Mouse (Mus musculus): ENCODE data around the gene Atp2a1. TPM values are rescaled to one million over a fixed set of nuclear protein-coding genes. Genes with fewer than 3 reads are reported as not detected.
A peak's percentile ranks its signal among the peaks of the same experiment; 100 is the strongest.

Gene Atp2a1
- total RNA-seq, 2 experiments from 2014 or later = 0.88 to 1.2 TPM

GRCm38 (mm10) chr7:126456382-126457266 is 6.3 kb downstream of the Atp2a1 start:
- intact Hi-C loops (cut with DNase I) = no loop called here
- no peak for DNase-seq (ENCODE audit: low spot score)

GRCm38 (mm10) chr7:126455242-126455641 is 7.7 kb downstream of the Atp2a1 start:
- DNase-seq (ENCODE audit: low spot score) = no peak
- intact Hi-C loops (cut with DNase I) = no loop called here

GRCm38 (mm10) chr7:126453861-126454260 is 9.0 kb downstream of the Atp2a1 start:
- intact Hi-C loops (cut with DNase I) = no loop called here
- no peak for DNase-seq (ENCODE audit: low spot score)

DNA sequence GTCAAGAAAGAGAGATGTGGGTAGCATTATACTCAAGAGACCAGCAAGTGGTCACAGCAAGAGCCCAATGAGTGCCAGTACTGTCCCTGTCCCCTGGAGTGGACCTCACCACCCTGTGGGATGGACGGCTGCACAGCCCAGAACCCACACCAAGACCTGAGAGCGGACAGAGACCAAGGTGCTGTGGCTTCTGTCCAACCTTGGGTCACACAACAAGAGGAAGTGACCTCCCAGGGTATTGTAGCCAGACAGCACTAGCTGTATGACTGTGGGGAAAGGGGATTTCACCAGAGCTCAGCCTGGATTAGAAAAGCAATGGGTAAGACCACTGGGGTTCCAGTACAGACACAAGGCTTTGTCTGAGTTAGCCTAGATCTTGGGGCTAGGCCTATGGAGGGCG is 10.7 kb downstream of the Atp2a1 start:
- intact Hi-C loops (cut with DNase I) = no loop called here

DNA sequence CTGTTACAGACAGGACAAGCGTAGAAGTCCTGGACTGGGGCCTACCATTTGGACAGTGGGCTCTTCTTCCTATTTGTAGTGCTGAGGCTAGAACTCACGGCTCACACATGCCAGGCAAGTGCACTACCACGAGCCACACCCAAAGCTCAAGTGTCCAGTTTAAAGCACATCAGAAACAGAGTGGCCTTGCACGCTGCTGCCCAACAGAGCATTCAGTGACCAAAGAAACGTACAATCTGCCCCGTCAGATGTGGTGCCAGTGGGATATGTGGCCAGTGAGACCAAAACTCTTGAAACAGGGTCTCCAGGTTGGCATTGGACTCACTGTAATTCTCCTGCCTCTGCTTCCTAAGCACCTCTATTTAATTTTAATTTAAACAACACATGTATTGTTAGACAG is 12.3 kb downstream of the Atp2a1 start:
- no peak for DNase-seq (ENCODE audit: low spot score)
- intact Hi-C loops (cut with DNase I) = no loop called here

More for the DNA sequence above, 10.7 kb downstream of the Atp2a1 start:
- DNase-seq (ENCODE audit: low spot score) = no peak

DNA sequence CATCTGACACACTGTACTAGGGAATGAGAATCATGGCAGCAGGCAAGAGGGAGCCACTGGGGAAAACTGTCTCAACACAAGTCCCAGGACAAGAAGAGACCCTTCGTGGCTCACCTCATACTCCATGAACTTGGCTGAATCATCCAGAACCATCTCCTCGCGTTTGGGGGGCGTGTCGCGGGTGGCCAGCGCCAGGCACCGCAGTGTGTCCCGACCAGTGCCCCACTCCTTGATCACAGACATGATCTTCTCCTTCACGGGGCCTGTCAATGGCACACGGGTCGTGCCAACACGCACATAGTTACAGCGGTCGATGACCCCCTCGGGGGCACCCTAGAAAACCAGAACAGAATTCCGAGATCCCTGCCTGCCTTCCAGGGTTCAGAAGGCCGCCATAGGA is 12.9 kb downstream of the Atp2a1 start:
- intact Hi-C loops (cut with DNase I) = no loop called here
- no peak for DNase-seq (ENCODE audit: low spot score)

GRCm38 (mm10) chr7:126448481-126448880 is 14.4 kb downstream of the Atp2a1 start:
- no peak for DNase-seq (ENCODE audit: low spot score)
- intact Hi-C loops (cut with DNase I) = no loop called here

- DNase-seq (ENCODE audit: low spot score) = no peak
- intact Hi-C loops (cut with DNase I) = no loop called here
These were observed 16.7 kb downstream of the Atp2a1 start for GRCm38 (mm10) chr7:126446217-126446616.

DNA sequence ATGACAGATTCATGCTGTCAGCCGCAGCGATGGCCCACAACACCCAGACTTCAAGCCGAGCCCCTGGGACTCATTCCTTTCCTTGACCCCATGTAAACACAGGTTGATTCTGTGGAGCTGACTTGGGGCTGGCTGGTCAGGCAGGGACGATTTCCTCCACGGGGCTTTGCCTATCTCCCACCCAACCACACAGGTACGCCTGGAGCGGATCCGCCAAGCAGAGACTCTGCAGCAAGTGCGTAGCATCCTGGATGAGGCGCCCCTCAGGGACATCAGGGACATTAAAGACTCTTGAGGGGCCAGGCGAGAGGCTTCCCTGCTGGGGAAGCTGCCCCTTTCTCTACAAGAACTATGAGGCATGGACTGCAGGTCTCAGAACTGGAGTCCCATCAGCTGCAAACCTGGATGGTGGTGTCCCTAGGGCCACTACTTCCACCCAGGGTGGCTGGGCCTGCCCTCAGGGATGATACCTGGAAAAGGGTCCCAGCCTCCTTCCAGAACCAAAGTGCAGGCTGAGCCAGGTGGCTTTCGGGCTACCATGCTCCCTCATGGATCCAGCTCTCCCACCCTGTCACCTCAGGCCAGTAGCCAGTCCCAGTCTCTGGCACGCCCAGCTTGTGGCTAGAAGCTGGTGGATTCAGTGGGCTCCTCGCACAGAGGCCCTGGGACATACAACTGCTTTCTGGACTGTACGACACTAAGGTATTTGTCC is 17.6 kb downstream of the Atp2a1 start:
- DNase-seq (ENCODE audit: low spot score) = no peak

GRCm38 (mm10) chr7:126444536-126444935 is 18.4 kb downstream of the Atp2a1 start:
- DNase-seq (ENCODE audit: low spot score) = no peak
- intact Hi-C loops (cut with DNase I) = no loop called here

More for the DNA sequence above, 17.6 kb downstream of the Atp2a1 start:
- intact Hi-C loops (cut with DNase I) = no loop called here

- intact Hi-C loops (cut with DNase I) = no loop called here
- no peak for DNase-seq (ENCODE audit: low spot score)
These were observed 18.9 kb downstream of the Atp2a1 start for GRCm38 (mm10) chr7:126443997-126444396.

GRCm38 (mm10) chr7:126440134-126440533 is 22.8 kb downstream of the Atp2a1 start:
- intact Hi-C loops (cut with DNase I) = no loop called here
- DNase-seq (ENCODE audit: low spot score) = no peak

DNA sequence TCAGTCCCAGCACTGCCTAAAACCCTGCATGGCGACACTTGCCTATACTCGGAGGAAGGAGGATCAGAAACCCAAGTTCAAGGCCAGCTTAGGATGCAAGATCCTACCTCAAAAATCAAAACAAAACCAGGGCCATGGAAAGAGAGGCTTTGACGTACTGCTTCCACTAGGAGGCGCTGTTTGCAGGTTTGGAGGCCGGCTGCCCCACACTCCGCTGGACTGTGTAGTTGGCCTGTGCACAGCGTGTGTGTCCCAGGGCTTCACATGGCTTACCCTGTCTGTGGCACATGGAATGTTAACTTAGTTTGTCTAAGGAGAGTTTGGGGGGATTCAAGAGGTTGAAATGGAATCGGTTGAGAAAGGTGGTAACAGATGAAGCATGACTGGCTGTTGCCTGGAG is 26.1 kb downstream of the Atp2a1 start:
- no peak for DNase-seq (ENCODE audit: low spot score)
- intact Hi-C loops (cut with DNase I) = no loop called here

DNA sequence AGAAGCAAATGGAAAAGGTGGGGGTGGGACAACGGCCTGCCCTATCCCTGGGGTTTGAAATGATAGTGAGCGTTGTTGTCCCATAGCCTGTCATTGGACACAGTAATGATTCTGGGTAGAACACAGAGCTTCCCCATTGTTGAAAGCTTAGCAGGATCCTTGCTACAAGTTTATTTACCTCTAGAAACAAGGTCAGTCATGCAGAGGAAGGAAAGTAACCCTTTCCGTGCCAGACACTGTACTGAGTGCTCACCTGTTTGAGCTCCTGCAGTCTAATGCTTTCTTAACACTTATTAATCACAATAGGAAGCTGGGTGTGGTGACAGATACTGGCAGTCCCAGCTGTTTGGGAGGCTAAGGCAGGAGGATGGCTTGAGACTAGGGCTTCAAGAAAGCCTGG is 27.1 kb downstream of the Atp2a1 start:
- intact Hi-C loops (cut with DNase I) = no loop called here
- DNase-seq (ENCODE audit: low spot score) = no peak

DNA sequence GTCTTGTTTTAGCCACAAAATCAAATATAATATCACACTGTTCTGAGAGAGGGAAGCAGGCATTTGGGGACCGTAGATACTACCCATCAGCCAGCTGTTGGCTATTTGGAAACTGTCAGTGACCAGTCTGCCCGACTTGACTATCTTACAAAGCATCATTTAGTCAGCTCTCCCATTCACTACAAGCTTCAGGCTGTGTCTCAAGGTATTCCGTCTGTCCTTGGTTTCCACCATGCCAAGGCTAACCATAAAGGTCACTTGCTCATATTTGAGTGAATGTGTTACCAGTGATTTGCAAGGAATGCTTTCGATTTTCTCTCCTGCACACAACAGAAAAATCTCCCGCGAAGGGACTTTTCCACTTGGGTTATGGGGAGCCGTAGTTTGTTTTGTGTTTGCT is 28.2 kb downstream of the Atp2a1 start:
- intact Hi-C loops (cut with DNase I) = no loop called here
- no peak for DNase-seq (ENCODE audit: low spot score)

DNA sequence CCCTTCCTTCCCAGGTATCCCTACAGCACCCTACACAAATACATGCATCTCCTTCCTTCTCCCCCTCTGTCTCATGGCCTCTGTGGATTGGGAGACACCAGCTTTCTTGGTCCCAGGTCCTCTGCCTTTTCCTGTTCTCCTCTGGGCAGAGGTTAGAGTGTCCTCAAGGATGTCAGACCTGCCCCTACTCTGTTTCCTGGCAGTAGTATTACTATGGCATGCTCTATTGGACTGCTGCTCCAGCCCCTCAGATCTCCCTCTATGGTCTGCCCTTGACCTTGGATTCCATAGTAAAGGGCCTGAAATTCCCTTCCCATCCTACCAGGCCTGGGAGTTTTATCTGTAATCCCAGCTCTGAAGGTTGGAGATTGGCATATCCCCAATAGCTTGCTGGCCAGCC is 32.7 kb downstream of the Atp2a1 start:
- intact Hi-C loops (cut with DNase I) = no loop called here
- DNase-seq (ENCODE audit: low spot score) = no peak

DNA sequence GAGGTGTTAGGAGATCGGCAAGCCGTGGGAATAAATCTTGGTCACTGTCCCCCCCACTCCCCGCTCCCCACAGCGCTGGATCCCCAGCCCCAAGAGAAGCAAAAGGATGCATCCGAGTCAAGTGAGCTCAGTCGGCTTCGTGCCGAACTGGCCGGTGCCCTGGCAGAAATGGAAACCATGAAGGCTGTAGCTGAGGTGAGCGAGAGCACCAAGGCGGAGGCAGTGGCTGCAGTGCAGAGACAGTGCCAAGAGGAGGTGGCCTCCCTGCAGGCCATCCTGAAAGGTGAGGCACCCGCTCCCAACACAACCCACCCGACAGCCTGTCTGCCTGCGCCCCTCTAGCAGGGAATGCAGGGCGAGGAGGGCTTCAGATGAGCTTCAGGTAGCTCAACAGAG is 33.4 kb downstream of the Atp2a1 start:
- intact Hi-C loops (cut with DNase I) = no loop called here
- no peak for DNase-seq (ENCODE audit: low spot score)

DNA sequence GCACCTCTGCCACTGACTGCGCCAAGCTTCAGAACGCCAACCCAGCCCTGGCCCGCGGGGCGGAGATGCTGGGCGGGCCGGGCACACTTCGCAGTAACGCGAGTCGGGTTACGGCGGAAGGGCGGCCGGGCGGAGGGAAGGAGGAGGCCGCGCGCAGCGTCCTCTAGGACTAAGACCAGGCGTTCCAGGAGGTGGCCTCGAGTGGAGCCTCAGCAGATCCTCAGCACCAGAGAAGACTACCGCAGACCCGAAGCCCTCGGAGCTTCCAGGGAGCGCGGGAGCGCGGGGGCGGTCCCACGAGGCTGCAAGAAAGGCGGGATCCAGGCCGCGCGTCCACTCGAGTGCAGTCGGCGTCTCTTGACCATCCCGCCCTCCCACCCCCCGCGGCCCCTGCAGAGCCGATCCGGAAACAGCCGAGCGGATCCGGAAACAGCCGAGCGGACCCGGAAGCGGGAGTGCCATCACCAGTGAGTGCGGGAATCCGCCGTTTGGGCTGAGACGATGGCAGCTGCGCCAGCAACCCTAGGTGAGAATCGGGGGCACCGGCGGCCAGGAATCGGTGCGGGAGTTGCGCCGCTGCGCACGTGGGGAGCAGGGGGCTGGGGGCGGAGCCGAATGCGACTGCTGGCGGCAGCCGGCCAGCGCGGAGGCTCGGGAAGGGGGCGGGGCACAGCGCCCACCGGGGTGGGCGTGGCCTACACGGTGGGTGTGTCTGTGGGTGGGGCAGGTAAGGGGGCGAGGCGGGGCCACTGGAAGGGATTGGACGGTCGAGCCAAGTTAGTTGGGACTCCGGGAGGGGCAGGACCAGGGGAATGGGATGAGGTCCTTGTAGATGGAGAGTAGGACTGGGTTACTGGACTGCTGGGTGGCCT is 34.0 kb downstream of the Atp2a1 start, which contains the start of gene Rabep2:
Rabep2 (plus strand) TSS at position 129 of the 872 bp plus-strand sequence.
- peak; percentile 87 for DNase-seq (ENCODE audit: low spot score)
- intact Hi-C loops (cut with DNase I) = no loop called here

- no peak for DNase-seq (ENCODE audit: low spot score)
- intact Hi-C loops (cut with DNase I) = no loop called here
These were observed 34.8 kb downstream of the Atp2a1 start for GRCm38 (mm10) chr7:126428154-126428553.

- no peak for DNase-seq (ENCODE audit: low spot score)
- intact Hi-C loops (cut with DNase I) = no loop called here
These were observed 35.5 kb downstream of the Atp2a1 start for GRCm38 (mm10) chr7:126427323-126427860.

Measured in heart, postnatal 25 days (tissue).